Mouse (Mus musculus): ENCODE results near the gene Hectd1. TPM values are rescaled to one million over a fixed set of nuclear protein-coding genes. Genes with fewer than 3 reads are reported as not detected.

The Hectd1 gene
- polyA plus RNA-seq, 1 experiment from 2014 or later = 41.7 TPM

DNA sequence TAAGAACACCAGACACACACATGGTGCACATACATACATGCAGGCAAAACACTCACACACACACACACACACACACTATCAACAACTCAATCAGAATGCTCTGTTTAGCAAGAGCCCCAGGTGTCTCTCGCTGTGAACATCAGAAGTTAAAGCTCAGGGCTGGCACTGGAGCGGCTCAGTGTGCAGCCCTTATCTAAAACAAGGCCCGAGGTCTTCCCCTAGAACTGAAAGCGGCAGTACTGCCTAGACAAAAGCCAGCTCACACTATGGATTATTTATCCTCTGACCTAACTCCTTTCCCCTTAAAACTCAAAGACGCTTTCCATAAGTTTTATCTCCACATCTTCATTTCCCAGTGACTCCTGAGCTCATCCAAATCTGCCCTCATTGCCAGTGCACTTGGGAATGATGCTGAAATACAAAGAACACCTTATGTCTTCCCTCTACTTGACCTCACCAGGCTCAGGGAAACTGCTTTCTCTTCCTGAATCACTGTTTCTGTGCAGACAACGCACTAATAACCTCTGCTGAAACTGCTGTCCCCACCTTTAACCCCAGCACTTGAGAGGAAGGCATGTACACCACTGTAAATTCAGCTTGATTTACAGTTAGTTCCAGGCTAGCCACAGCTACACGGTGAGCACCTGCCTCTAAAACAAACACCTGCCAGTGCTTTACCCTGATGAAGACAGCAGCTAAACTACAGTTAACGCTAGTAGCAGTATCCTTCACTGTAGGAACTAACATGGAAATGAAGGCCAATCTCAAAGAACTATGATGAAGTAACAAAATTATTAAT is 11.3 kb downstream of the Hectd1 start:
- Histone ChIP-seq H3K4me1 (replicated peaks; ENCODE audit: control insufficient read depth, insufficient read depth, low read length) (no peaks in the 10 kb centered on the region), H3K9ac (replicated peaks; ENCODE audit: low read depth, low read length) (no peak overlapping the region), H3K4me2 (ENCODE audit: low read length) (no peak overlapping the region), H3K36me3 (ENCODE audit: control insufficient read depth, insufficient read depth) (0 out of 2 replicates have a peak, but pooled peaks cover 4% of the 10 kb centered on the region), H3K4me3 (replicated peaks; ENCODE audit: low read length) (no peak overlapping the region), H3K9me3 (ENCODE audit: control insufficient read depth, low read length) (0 out of 2 replicates have a peak, but pooled peaks cover 2% of the 10 kb centered on the region), H3K27ac (ENCODE audit: low read length) (no peak overlapping the region), H3K27me3 (replicated peaks; ENCODE audit: control insufficient read depth, insufficient read depth, low read length) (no peaks in the 10 kb centered on the region)
- WGBS = 83% methylated on average over 8 of the region's 8 CpGs
- ATAC-seq = no peak

DNA sequence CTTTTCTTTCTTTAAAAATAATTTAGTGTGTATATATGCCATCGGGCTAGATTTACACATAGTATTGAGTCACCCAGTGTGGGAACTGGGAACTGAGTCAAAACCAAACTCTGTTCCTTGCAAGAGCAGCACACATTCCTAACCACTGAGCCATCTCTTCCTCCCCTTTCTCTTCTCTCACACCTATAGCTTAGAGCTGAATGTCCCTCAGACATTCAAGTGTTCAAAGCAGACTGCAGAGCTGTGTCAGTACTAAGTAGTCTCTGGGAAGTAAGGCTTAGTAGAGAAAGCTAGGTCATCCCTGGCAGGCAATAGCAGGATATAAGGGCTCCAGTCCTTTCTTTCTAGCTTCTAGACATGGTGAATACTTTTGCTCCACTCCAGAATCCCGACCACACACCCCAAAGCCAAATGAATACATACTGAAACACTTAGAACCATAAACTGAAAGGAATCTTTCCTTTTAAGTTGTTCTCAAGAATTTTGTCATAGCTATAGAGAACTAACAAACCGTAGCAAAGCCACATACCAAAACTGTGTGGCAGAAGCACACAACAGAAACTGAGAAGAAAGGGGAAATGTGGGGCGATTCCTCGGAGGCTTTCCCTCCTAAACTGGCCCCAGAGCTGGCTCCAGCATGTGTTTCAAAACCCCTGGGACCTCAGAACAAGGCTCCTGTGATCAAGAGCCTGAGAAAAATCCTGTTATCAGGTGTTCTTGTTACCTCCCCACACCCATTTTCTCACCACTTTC is 17.8 kb downstream of the Hectd1 start:
- no peak overlapping the region for H3K9ac ChIP-seq (replicated peaks; ENCODE audit: low read depth, low read length)
- no peak for ATAC-seq
- 76% methylated on average over 5 of the region's 5 CpGs for WGBS
- 0 out of 2 replicates have a peak, but pooled peaks cover 2% of the 10 kb centered on the region for H3K9me3 ChIP-seq (ENCODE audit: control insufficient read depth, low read length)
- H3K36me3 ChIP-seq (ENCODE audit: control insufficient read depth, insufficient read depth) = 0 out of 2 replicates have a peak, but pooled peaks cover 4% of the 10 kb centered on the region
- no peak overlapping the region for H3K4me2 ChIP-seq (ENCODE audit: low read length)
- no peak overlapping the region for H3K4me3 ChIP-seq (replicated peaks; ENCODE audit: low read length)
- no peaks in the 10 kb centered on the region for H3K27me3 ChIP-seq (replicated peaks; ENCODE audit: control insufficient read depth, insufficient read depth, low read length)
- H3K27ac ChIP-seq (ENCODE audit: low read length) = no peak overlapping the region
- no peaks in the 10 kb centered on the region for H3K4me1 ChIP-seq (replicated peaks; ENCODE audit: control insufficient read depth, insufficient read depth, low read length)

DNA sequence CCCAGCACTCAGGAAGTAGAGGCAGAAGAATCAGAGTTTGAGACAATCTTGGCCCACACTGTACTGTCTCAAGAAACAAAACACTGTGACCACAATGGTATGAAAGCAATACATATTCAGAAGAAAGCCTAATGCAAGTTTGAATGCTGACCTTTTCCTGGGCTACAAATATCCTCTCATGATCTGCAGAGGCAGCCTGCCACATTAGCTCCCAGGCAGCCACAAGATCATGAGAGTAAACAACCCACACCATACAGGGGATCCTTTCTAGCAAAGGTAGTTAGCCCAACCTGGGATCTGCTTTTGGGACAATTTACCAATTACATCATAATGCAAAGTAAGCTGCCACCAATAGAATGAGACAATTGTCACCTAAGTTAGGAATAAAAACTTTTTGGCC is 18.8 kb downstream of the Hectd1 start:
- Histone ChIP-seq H3K4me1 (replicated peaks; ENCODE audit: control insufficient read depth, insufficient read depth, low read length) (no peaks in the 10 kb centered on the region), H3K27ac (ENCODE audit: low read length) (no peak overlapping the region), H3K27me3 (replicated peaks; ENCODE audit: control insufficient read depth, insufficient read depth, low read length) (no peaks in the 10 kb centered on the region), H3K4me3 (replicated peaks; ENCODE audit: low read length) (no peak overlapping the region), H3K9me3 (ENCODE audit: control insufficient read depth, low read length) (0 out of 2 replicates have a peak, but pooled peaks cover 2% of the 10 kb centered on the region), H3K9ac (replicated peaks; ENCODE audit: low read depth, low read length) (no peak overlapping the region), H3K36me3 (ENCODE audit: control insufficient read depth, insufficient read depth) (peaks cover 6% of the 10 kb centered on the region; the same call in 1 of the 2 replicates), H3K4me2 (ENCODE audit: low read length) (no peak overlapping the region)
- no peak for ATAC-seq

DNA sequence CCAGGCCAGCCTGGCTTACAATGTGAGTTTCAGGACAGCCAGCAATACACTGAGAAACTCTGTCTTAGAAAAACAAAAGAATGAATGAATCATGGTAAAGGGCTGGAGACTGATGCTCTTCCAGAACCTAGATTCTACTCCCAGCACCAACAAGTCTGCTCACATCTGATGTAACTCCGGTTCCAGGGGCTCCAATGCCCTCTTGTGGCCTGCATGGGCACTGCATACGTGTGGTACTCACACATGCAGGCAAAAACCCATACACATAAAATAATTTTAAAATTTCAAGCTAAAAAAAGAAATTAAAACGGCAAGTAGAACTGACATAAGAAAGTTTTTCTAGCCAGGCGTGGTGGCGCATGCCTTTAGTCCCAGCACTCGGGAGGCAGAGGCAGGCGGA is 44.5 kb downstream of the Hectd1 start:
- no peaks in the 10 kb centered on the region for H3K4me1 ChIP-seq (replicated peaks; ENCODE audit: control insufficient read depth, insufficient read depth, low read length)
- H3K9me3 ChIP-seq (ENCODE audit: control insufficient read depth, low read length) = no peaks in the 10 kb centered on the region
- 94% methylated on average over 7 of the region's 7 CpGs for WGBS
- ATAC-seq = no peak
- no peaks in the 10 kb centered on the region for H3K27me3 ChIP-seq (replicated peaks; ENCODE audit: control insufficient read depth, insufficient read depth, low read length)
- no peak overlapping the region for H3K9ac ChIP-seq (replicated peaks; ENCODE audit: low read depth, low read length)
- no peak overlapping the region for H3K4me2 ChIP-seq (ENCODE audit: low read length)
- peaks cover 31% of the 10 kb centered on the region for H3K36me3 ChIP-seq (ENCODE audit: control insufficient read depth, insufficient read depth)
- no peak overlapping the region for H3K27ac ChIP-seq (ENCODE audit: low read length)
- H3K4me3 ChIP-seq (replicated peaks; ENCODE audit: low read length) = no peak overlapping the region

DNA sequence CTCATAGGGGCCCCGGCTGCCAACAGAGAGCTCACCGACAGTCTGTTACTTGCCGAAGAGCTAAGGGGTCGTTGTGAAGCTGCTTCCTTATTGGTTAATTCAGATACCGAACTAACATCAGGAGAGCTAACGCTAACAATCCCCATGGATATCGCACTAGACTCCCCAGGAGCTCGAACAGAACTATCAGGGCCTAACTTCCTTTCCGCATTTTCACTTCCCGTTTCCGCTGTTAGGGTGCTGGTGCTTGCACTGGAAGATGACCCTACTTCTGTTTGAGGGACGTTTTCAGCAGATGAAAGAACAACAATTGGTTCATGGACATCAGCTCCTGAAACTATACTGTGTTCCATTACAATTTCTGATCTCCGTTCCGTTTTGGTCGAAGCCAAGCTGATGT is 60.6 kb downstream of the Hectd1 start:
- Histone ChIP-seq H3K27ac (ENCODE audit: low read length) (no peak overlapping the region), H3K27me3 (replicated peaks; ENCODE audit: control insufficient read depth, insufficient read depth, low read length) (no peaks in the 10 kb centered on the region), H3K36me3 (ENCODE audit: control insufficient read depth, insufficient read depth) (peaks cover 29% of the 10 kb centered on the region), H3K4me1 (replicated peaks; ENCODE audit: control insufficient read depth, insufficient read depth, low read length) (no peaks in the 10 kb centered on the region), H3K4me2 (ENCODE audit: low read length) (no peak overlapping the region), H3K9me3 (ENCODE audit: control insufficient read depth, low read length) (no peaks in the 10 kb centered on the region), H3K4me3 (replicated peaks; ENCODE audit: low read length) (no peak overlapping the region), H3K9ac (replicated peaks; ENCODE audit: low read depth, low read length) (no peak overlapping the region)
- ATAC-seq = no peak
- WGBS = 94% methylated on average over 15 of the region's 15 CpGs

DNA sequence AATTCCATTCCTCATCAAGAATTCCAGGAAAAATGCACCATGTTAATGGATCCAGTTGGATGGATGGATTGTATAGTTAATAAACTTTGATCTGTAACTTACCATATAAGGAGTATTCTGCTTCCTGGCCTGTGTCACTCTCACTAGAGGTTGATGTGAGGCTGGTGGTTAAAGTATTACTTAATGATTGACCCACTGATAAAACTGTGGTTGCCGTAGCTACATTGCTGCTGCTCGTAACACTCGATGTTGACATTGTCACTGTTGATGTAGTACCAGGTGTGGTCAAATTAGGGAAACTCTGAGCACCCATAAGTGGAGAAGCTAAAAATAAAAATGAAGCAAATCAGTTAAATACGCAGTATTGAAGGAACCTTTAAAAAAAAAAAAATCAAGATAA is 61.9 kb downstream of the Hectd1 start:
- Histone ChIP-seq H3K36me3 (ENCODE audit: control insufficient read depth, insufficient read depth) (peaks cover 36% of the 10 kb centered on the region), H3K27me3 (replicated peaks; ENCODE audit: control insufficient read depth, insufficient read depth, low read length) (no peaks in the 10 kb centered on the region), H3K4me3 (replicated peaks; ENCODE audit: low read length) (no peak overlapping the region), H3K9ac (replicated peaks; ENCODE audit: low read depth, low read length) (no peak overlapping the region), H3K4me2 (ENCODE audit: low read length) (no peak overlapping the region), H3K4me1 (replicated peaks; ENCODE audit: control insufficient read depth, insufficient read depth, low read length) (no peaks in the 10 kb centered on the region), H3K27ac (ENCODE audit: low read length) (no peak overlapping the region), H3K9me3 (ENCODE audit: control insufficient read depth, low read length) (no peaks in the 10 kb centered on the region)
- WGBS = 95% methylated on average over 4 of the region's 4 CpGs
- no peak for ATAC-seq

DNA sequence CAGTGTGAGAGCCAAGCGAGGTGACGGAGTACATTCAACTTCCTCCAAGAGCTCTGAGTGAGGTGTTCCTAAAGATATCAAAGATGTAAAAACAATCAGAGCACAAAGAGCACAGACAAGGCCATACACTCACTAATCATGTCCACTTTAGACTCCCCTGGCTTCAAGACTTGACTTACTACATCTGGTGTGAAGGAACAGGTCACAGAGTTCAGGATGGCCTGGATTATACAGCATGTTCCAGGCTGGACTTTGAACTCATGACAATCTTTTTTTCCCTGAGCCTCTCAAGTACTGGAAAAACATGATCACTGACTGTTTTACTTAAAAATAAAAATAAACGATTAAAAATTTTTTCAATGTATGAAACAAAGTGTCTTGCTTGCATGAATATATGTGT is 70.0 kb downstream of the Hectd1 start:
- Histone ChIP-seq H3K36me3 (ENCODE audit: control insufficient read depth, insufficient read depth) (peaks cover 48% of the 10 kb centered on the region), H3K4me3 (replicated peaks; ENCODE audit: low read length) (no peak overlapping the region), H3K4me2 (ENCODE audit: low read length) (no peak overlapping the region), H3K9ac (replicated peaks; ENCODE audit: low read depth, low read length) (no peak overlapping the region), H3K27me3 (replicated peaks; ENCODE audit: control insufficient read depth, insufficient read depth, low read length) (no peaks in the 10 kb centered on the region), H3K27ac (ENCODE audit: low read length) (no peak overlapping the region), H3K4me1 (replicated peaks; ENCODE audit: control insufficient read depth, insufficient read depth, low read length) (no peaks in the 10 kb centered on the region), H3K9me3 (ENCODE audit: control insufficient read depth, low read length) (no peaks in the 10 kb centered on the region)
- no peak for ATAC-seq
- WGBS = 93% methylated on average over 3 of the region's 3 CpGs

DNA sequence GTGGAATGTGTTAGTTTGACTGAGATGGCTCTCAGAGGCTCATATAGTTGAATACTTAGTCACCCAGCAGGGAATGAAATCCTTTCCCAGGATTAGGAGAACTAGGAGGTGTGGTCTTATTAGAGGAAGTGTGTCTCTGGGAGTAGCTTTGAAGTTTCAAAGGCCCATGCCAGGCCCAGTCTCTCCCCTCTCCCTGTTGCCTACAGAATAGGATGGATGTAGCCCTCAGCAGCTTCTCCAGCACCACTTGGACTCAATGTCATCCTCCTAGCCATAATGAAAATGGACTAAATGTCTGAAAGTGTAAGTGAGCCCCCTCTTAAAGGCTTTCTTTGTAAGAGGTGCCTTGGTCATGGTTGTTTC is 72.8 kb downstream of the Hectd1 start:
- H3K9ac ChIP-seq (replicated peaks; ENCODE audit: low read depth, low read length) = no peak overlapping the region
- peaks cover 48% of the 10 kb centered on the region for H3K36me3 ChIP-seq (ENCODE audit: control insufficient read depth, insufficient read depth)
- no peak overlapping the region for H3K4me2 ChIP-seq (ENCODE audit: low read length)
- ATAC-seq = no peak
- no peaks in the 10 kb centered on the region for H3K9me3 ChIP-seq (ENCODE audit: control insufficient read depth, low read length)
- H3K27me3 ChIP-seq (replicated peaks; ENCODE audit: control insufficient read depth, insufficient read depth, low read length) = no peaks in the 10 kb centered on the region
- H3K4me3 ChIP-seq (replicated peaks; ENCODE audit: low read length) = no peak overlapping the region
- no peaks in the 10 kb centered on the region for H3K4me1 ChIP-seq (replicated peaks; ENCODE audit: control insufficient read depth, insufficient read depth, low read length)
- no peak overlapping the region for H3K27ac ChIP-seq (ENCODE audit: low read length)

DNA sequence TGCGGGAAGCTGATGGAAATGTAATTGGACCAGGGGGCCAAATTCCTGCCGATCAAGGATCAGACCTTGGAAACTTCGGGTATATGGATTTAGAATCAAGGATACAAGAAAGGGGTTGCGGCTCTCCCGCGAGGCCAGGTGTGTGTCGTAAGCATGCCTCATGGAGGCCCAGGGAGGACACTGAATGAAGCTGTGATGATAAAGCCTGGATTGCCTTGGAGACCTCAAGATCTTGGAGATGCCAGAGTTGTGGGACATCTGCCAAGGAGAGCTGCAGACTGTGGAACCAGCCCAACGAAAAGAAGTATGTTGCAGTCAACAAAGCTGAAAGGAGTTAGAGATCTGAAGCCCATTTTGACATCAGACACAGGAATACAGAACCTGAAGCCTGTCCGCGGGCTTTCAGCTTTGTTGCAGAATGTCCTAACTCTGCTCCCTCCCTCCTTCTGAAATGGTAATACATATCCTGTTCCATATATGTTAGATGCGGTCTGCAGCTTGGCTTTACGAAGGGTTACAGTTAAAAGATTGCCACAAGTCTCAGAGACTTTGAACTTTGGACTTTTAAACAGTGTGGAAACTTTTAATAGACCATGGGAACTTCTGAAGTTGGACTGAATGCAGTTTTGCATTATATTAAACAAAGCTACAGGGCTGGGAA is 73.3 kb downstream of the Hectd1 start:
- no peak overlapping the region for H3K4me2 ChIP-seq (ENCODE audit: low read length)
- no peak overlapping the region for H3K4me3 ChIP-seq (replicated peaks; ENCODE audit: low read length)
- peaks cover 51% of the 10 kb centered on the region for H3K36me3 ChIP-seq (ENCODE audit: control insufficient read depth, insufficient read depth)
- no peaks in the 10 kb centered on the region for H3K4me1 ChIP-seq (replicated peaks; ENCODE audit: control insufficient read depth, insufficient read depth, low read length)
- no peak overlapping the region for H3K27ac ChIP-seq (ENCODE audit: low read length)
- WGBS = 93% methylated on average over 12 of the region's 12 CpGs
- H3K9me3 ChIP-seq (ENCODE audit: control insufficient read depth, low read length) = no peaks in the 10 kb centered on the region
- no peaks in the 10 kb centered on the region for H3K27me3 ChIP-seq (replicated peaks; ENCODE audit: control insufficient read depth, insufficient read depth, low read length)
- H3K9ac ChIP-seq (replicated peaks; ENCODE audit: low read depth, low read length) = no peak overlapping the region
- ATAC-seq = no peak
